Mouse (Mus musculus) testis, adult 2 months (tissue): Measurements from ENCODE around the gene Kntc1.

Experiments
- CTCF ChIP-seq: fragments of 200-500 bp; IDR thresholded peaks from 2 replicates; pipeline ENCODE4 v1.5.1; 2012; ENCODE audit warnings: low read depth, mild to moderate bottlenecking, inconsistent platforms, low read length, moderate library complexity; ENCODE audit not compliant: control insufficient read depth, insufficient read depth, insufficient replicate concordance
- POLR2A ChIP-seq: fragments of 200-500 bp; IDR thresholded peaks from 2 replicates; pipeline ENCODE4 v1.6.1; 2012; ENCODE audit warnings: low read depth, mild to moderate bottlenecking, inconsistent platforms, low read length, moderate library complexity; ENCODE audit not compliant: control insufficient read depth

- no peak for TF ChIP-seq CTCF
- TF ChIP-seq POLR2A, result no peak
These were observed 116.9 kb downstream of the Kntc1 start for GRCm38 (mm10) chr5:123866457-123866856.
